Mouse (Mus musculus): ENCODE results near the gene Tbxas1. TPM values are rescaled to one million over a fixed set of nuclear protein-coding genes. Genes with fewer than 3 reads are reported as not detected.

Tbxas1 gene
- polyA plus RNA-seq, 1 experiment from 2014 or later: 1.1 TPM

DNA sequence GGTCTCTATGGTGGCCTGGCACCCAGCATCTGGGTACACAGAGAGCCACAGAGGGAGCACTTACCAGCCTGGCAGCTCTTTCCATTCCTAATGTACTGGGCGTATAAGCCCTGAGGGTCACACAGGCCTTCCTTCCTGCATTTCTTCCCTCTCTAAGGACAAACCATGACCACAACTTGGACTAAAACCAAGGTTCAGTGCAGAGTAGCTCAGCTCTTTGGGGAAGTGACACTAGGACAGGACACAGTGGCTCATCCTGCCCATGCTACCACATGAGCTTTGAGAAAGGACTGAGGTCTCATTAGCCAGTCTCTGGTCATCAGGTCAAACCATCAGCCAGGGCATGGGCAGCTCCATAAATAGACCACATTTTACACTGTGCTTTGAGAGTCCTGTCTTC lies 65.8 kb downstream of the Tbxas1 start:
- Histone ChIP-seq H3K4me3 (no peak overlapping the region), H3K27ac (no peak overlapping the region), H3K36me3 (no peaks in the 10 kb centered on the region), H3K4me1 (no peaks in the 10 kb centered on the region), H3K27me3 (ENCODE audit: low read depth, poor library complexity, severe bottlenecking) (no peaks in the 10 kb centered on the region), H3K9me3 (replicated peaks) (no peaks in the 10 kb centered on the region)
- no peak for DNase-seq (ENCODE audit: low spot score)
- 93% methylated on average over 1 of the region's 1 CpGs for WGBS

DNA sequence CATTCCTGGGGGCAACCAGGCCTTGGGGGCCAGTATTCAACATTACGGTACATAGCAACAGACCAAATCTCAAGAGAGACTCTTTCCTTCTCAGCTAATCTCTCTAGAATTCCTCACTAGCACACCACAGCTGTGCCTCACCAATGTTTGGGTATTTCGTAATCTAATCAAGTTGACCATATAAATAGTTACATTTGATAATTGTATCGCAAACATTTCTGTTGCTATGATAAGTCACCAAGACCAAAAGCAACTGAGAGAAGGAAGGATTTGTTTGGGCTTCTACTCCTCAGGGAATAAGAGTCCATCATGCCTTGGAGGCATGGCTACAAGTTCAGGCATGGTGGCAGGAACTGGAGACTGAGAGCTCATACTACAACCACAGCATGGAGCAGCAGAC lies 67.6 kb downstream of the Tbxas1 start:
- WGBS: 98% methylated on average over 3 of the region's 3 CpGs
- no peak for DNase-seq (ENCODE audit: low spot score)
- no peaks in the 10 kb centered on the region for H3K4me1 ChIP-seq

DNA sequence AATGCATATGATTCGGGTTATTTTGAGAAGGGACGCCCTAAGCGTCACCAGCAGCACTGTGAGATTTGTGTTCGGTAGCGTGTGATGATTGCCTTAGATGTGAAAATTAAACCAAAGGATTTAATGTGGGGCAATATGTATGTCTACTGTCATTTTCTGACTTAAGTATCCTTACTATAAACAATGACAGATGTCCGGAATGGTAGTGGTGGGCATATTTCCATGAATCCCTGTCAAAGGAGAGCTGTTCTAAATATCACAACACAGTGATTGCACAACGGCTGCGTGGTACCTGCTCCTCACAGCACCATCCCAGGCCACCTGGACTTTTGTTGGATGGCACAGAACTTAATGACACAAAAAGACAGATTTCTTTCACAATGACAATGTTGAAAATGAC lies 69.2 kb downstream of the Tbxas1 start:
- WGBS: 93% methylated on average over 8 of the region's 8 CpGs
- Histone ChIP-seq H3K4me3 (no peak overlapping the region), H3K9me3 (replicated peaks) (no peaks in the 10 kb centered on the region), H3K27ac (no peak overlapping the region), H3K36me3 (no peaks in the 10 kb centered on the region), H3K4me1 (no peaks in the 10 kb centered on the region), H3K27me3 (ENCODE audit: low read depth, poor library complexity, severe bottlenecking) (no peaks in the 10 kb centered on the region)
- DNase-seq (ENCODE audit: low spot score): no peak

More for the DNA sequence above, 67.6 kb downstream of the Tbxas1 start:
- H3K27me3 ChIP-seq (ENCODE audit: low read depth, poor library complexity, severe bottlenecking): no peaks in the 10 kb centered on the region
- H3K36me3 ChIP-seq: no peaks in the 10 kb centered on the region
- H3K4me3 ChIP-seq: no peak overlapping the region
- no peak overlapping the region for H3K27ac ChIP-seq
- H3K9me3 ChIP-seq (replicated peaks): no peaks in the 10 kb centered on the region

DNA sequence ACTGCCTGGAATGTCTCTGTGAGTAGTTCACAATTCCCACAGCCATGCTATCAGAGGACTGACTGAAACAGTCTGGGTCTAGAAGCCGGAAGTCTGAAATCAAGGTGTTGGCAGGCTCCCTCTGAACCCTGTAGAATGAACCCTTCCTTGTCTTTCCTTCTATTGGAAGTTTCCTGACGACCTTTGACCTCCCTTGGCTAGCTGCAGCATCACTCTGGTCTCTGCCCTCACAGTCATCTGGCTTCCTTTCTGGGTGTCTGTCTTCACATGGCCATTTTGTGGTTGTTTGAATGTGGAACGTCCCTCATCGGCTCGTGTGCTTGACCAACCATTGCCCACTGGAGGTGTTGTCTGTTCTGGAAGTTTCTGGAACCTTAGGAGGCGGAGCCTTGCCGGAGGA lies 69.6 kb downstream of the Tbxas1 start:
- no peaks in the 10 kb centered on the region for H3K27me3 ChIP-seq (ENCODE audit: low read depth, poor library complexity, severe bottlenecking)
- H3K27ac ChIP-seq: no peak overlapping the region
- H3K4me3 ChIP-seq: no peak overlapping the region
- 95% methylated on average over 7 of the region's 7 CpGs for WGBS
- peaks cover 3% of the 10 kb centered on the region for H3K4me1 ChIP-seq
- no peak for DNase-seq (ENCODE audit: low spot score)
- H3K36me3 ChIP-seq: no peaks in the 10 kb centered on the region
- no peaks in the 10 kb centered on the region for H3K9me3 ChIP-seq (replicated peaks)

DNA sequence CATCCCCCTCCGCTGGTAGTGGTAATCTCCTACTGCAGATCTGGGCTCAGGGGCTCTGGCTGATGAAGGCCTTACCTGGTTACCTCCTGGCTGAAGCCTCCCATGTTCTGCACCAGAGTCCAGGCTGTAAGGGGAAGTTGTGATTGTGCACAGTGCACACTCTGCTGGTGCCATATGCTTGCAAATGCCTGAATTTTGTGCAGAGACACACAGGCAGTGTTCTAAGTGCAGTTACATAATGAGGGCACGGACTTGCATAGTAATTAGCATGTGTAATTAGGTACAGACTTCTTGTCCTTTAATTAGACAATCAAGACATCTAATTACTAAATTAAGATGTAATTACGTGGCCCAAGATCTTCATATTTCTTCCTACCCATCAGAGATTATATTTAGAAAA lies 70.5 kb downstream of the Tbxas1 start:
- Histone ChIP-seq H3K27me3 (ENCODE audit: low read depth, poor library complexity, severe bottlenecking) (no peaks in the 10 kb centered on the region), H3K4me3 (no peak overlapping the region), H3K36me3 (no peaks in the 10 kb centered on the region), H3K9me3 (replicated peaks) (no peaks in the 10 kb centered on the region), H3K27ac (no peak overlapping the region), H3K4me1 (peaks cover 9% of the 10 kb centered on the region)
- WGBS: 80% methylated on average over 3 of the region's 3 CpGs
- no peak for DNase-seq (ENCODE audit: low spot score)

DNA sequence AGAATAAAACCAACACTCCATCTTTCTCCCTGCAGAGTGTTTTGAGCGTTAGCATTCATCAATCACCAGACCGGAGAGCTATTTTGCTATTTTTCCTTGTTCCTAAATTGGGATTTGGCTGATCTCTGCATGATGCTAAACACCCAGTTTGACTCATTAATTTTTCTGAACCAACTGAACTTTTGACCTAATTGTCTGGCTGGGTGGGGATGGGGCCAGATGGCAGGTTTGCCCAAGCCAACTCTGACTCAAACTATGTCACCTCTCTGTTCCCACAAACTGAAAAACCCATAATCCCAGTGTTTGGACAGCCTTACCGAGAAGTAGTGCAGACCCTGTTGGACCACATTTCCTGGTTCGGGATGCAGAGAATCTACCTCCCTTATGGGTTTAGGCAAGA lies 72.1 kb downstream of the Tbxas1 start:
- no peak overlapping the region for H3K4me3 ChIP-seq
- no peaks in the 10 kb centered on the region for H3K36me3 ChIP-seq
- no peak for DNase-seq (ENCODE audit: low spot score)
- 91% methylated on average over 4 of the region's 4 CpGs for WGBS
- no peaks in the 10 kb centered on the region for H3K9me3 ChIP-seq (replicated peaks)
- H3K27me3 ChIP-seq (ENCODE audit: low read depth, poor library complexity, severe bottlenecking): no peaks in the 10 kb centered on the region
- no peak overlapping the region for H3K27ac ChIP-seq
- H3K4me1 ChIP-seq: peaks cover 9% of the 10 kb centered on the region

DNA sequence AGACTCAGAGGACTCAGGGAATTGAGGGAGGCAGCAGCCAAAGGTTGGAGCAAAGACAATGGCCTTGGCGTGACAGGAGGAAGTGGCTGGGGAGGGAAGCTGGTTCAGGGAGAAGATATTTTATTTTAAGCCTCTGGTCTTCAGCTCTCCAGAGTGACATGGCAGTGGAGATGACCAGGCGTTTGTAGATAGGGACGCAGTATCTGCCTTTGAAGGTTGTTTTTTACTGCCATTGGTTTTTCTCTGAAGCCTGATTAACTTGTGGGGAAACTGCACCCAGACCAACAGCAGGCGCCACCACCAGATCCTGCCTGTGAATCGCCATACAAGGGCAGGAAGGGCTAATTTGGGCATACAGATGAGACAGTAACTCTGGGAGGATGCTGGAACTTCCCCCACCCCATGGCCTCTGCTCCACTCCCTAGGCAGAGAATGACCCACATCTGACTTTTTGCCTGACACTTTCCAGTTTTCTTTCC lies 74.5 kb downstream of the Tbxas1 start:
- H3K4me1 ChIP-seq: peaks cover 9% of the 10 kb centered on the region
- no peaks in the 10 kb centered on the region for H3K36me3 ChIP-seq
- H3K27me3 ChIP-seq (ENCODE audit: low read depth, poor library complexity, severe bottlenecking): no peaks in the 10 kb centered on the region
- H3K27ac ChIP-seq: no peak overlapping the region
- DNase-seq (ENCODE audit: low spot score): no peak
- H3K4me3 ChIP-seq: no peak overlapping the region
- 29% methylated on average over 5 of the region's 5 CpGs for WGBS
- no peaks in the 10 kb centered on the region for H3K9me3 ChIP-seq (replicated peaks)

DNA sequence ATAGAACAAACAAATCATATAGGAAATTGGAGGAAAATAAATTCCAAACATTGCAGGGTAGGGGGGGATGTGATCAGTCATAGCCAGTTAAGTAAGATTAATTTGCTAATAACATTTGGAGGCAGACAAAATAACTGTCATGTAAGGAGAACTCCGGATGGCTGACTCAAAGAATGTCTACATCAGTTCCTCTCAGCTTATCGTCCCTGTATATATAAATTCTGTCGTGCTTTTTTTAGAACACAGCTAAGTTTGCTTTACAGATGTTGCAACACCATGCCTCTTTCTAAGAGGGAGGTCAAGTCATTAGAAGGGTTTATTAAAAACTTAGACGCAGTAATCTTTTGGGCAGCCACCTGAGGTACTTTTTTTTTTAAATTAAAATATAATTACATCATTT lies 75.1 kb downstream of the Tbxas1 start:
- WGBS: 68% methylated on average over 4 of the region's 4 CpGs
- Histone ChIP-seq H3K4me3 (no peak overlapping the region), H3K36me3 (no peaks in the 10 kb centered on the region), H3K4me1 (peaks cover 9% of the 10 kb centered on the region), H3K9me3 (replicated peaks) (no peaks in the 10 kb centered on the region), H3K27ac (no peak overlapping the region), H3K27me3 (ENCODE audit: low read depth, poor library complexity, severe bottlenecking) (no peaks in the 10 kb centered on the region)
- no peak for DNase-seq (ENCODE audit: low spot score)

DNA sequence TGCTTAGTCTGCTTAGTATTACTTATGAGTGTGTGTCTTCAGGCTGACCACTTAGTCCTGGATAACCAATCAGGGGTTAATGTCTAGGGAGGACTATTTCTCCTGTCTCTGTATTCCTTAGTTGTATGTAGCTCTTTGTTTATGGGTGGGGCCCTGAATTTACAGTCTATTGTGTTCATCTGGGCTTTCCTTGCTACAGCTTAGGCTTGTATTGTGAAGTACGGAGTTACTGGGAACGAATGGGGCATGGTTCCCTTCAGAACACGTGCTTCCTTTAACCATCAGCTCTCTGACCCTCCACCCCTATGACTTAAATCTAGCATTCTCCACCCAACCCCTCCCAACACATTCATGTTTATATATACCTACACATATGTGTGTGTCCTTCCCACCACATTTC lies 75.6 kb downstream of the Tbxas1 start:
- Histone ChIP-seq H3K27ac (no peak overlapping the region), H3K36me3 (no peaks in the 10 kb centered on the region), H3K9me3 (replicated peaks) (no peaks in the 10 kb centered on the region), H3K27me3 (ENCODE audit: low read depth, poor library complexity, severe bottlenecking) (no peaks in the 10 kb centered on the region), H3K4me1 (peaks cover 9% of the 10 kb centered on the region), H3K4me3 (no peak overlapping the region)
- DNase-seq (ENCODE audit: low spot score): no peak
- WGBS: 80% methylated on average over 3 of the region's 3 CpGs

DNA sequence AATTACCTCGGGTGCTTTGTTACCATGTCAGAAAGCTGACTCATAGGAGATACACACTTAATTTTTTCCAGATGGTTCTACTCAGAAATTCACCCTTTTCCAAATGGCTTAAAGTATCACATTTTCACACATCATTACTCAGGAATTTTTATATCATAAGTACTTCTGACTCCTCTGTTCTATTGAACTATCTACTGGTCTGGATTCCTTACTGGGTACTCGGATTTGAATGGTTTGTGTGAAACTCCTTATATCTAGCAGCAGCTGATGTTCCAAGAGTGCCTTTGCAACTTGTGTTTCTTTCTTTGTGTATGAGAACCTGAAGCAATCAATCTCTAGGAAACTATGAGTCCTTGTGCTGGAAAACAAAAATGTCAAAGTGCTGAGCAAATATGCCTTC lies 81.4 kb downstream of the Tbxas1 start:
- H3K27me3 ChIP-seq (ENCODE audit: low read depth, poor library complexity, severe bottlenecking): no peaks in the 10 kb centered on the region
- H3K9me3 ChIP-seq (replicated peaks): no peaks in the 10 kb centered on the region
- no peak overlapping the region for H3K4me3 ChIP-seq
- H3K36me3 ChIP-seq: no peaks in the 10 kb centered on the region
- WGBS: 77% methylated on average over 2 of the region's 2 CpGs
- peaks cover 5% of the 10 kb centered on the region; the same call in 1 of the 2 replicates for H3K4me1 ChIP-seq
- no peak overlapping the region for H3K27ac ChIP-seq
- DNase-seq (ENCODE audit: low spot score): no peak

DNA sequence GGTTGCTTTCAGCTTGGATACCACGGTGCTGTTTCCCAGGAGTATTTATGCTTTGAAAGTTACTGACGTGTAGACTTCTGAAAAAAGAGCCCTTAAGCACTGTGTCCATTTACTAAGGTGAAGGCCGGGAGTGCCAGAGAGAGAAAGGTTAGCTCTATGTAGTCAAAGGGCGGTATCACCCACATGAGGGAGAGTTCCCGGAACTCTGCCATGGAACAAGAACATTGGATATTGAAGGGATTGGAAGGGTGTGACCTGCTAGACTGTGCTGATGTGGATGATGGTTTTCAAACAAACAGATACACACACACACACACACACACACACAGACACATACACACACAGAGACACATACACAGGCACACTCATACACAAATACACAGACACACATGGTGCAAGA lies 82.0 kb downstream of the Tbxas1 start:
- no peaks in the 10 kb centered on the region for H3K9me3 ChIP-seq (replicated peaks)
- H3K36me3 ChIP-seq: no peaks in the 10 kb centered on the region
- no peak for DNase-seq (ENCODE audit: low spot score)
- no peaks in the 10 kb centered on the region for H3K27me3 ChIP-seq (ENCODE audit: low read depth, poor library complexity, severe bottlenecking)
- peaks cover 5% of the 10 kb centered on the region; the same call in 1 of the 2 replicates for H3K4me1 ChIP-seq
- H3K27ac ChIP-seq: no peak overlapping the region
- no peak overlapping the region for H3K4me3 ChIP-seq
- 84% methylated on average over 5 of the region's 5 CpGs for WGBS

DNA sequence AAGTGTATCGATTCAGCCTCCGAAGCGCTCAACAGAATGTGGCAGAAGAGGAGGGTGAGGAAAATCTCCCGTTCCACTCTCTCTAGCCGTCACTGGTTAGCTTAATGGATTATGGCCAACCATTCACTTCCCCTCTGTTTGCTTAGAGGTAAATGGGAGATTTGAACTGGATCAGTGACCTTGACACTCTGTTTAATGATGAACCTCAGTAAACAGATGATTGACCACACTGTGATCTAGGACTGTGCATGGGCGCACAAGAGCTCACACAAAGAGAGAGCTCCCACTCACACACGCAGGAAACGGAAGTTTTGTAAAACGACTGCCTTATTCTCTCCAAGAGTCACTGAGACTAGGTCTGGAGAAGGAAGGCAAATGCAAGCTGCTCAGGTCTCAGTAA lies 84.3 kb downstream of the Tbxas1 start:
- 93% methylated on average over 9 of the region's 9 CpGs for WGBS
- peaks cover 5% of the 10 kb centered on the region; the same call in 1 of the 2 replicates for H3K4me1 ChIP-seq

DNA sequence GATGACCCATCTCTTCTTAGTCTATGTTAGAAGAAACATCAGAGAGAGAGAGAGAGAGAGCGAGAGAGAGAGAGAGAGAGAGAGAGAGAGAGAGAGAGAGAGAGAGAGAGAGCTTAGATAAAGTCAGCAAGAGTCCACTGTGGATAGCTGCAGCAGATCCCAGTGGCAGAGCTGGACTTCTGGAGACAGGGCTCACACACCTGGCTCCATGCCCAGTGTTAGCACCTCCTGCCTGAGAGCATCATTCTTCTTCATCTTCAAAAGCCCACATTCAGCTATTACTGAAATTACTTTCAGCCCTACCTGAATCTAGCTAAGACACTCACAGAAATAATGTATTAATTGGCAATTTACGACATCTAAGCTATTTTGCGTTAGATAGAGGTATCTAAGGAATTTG lies 85.2 kb downstream of the Tbxas1 start:
- no peaks in the 10 kb centered on the region for H3K27me3 ChIP-seq (ENCODE audit: low read depth, poor library complexity, severe bottlenecking)
- DNase-seq (ENCODE audit: low spot score): no peak
- WGBS: 88% methylated on average over 3 of the region's 3 CpGs
- H3K4me1 ChIP-seq: peaks cover 5% of the 10 kb centered on the region; the same call in 1 of the 2 replicates
- H3K4me3 ChIP-seq: no peak overlapping the region
- H3K27ac ChIP-seq: no peak overlapping the region
- H3K36me3 ChIP-seq: no peaks in the 10 kb centered on the region
- no peaks in the 10 kb centered on the region for H3K9me3 ChIP-seq (replicated peaks)

More for the DNA sequence above, 84.3 kb downstream of the Tbxas1 start:
- no peak for DNase-seq (ENCODE audit: low spot score)
- H3K27ac ChIP-seq: no peak overlapping the region
- H3K36me3 ChIP-seq: no peaks in the 10 kb centered on the region
- H3K9me3 ChIP-seq (replicated peaks): no peaks in the 10 kb centered on the region
- no peaks in the 10 kb centered on the region for H3K27me3 ChIP-seq (ENCODE audit: low read depth, poor library complexity, severe bottlenecking)
- no peak overlapping the region for H3K4me3 ChIP-seq

DNA sequence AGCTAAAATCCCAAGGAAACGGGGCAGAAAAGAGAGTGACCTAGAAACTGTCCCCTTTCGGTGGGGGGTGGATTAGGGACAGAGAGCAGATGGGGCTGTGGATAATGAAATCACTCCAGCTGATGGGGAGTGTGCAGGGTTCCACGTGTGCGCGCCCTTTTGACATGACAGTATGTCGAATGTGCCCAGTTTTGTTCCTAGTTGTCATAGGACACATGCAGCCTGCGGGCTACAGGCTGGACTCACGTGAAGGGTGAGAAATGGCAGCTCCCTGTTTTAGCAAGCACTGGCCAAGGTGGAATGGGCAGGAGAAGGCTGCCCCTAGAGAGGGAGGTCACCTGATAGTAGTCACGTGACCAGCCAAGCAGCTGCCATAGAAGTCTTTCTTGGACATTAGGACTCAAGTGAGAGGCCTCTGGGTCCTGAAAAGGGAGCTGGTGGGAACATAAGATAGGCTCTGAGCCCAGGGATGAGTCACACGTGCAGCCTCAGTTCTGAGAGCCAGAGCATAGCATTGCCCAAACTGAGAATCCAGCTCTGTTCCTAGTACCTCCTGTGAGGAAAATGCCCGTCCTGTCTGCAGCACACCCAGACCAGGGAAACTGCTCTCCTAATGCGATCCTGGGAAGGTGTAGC lies 85.7 kb downstream of the Tbxas1 start:
- H3K27me3 ChIP-seq (ENCODE audit: low read depth, poor library complexity, severe bottlenecking): no peaks in the 10 kb centered on the region
- 78% methylated on average over 12 of the region's 12 CpGs for WGBS
- no peaks in the 10 kb centered on the region for H3K9me3 ChIP-seq (replicated peaks)
- no peaks in the 10 kb centered on the region for H3K36me3 ChIP-seq
- H3K27ac ChIP-seq: no peak overlapping the region
- peaks cover 5% of the 10 kb centered on the region; the same call in 1 of the 2 replicates for H3K4me1 ChIP-seq
- DNase-seq (ENCODE audit: low spot score): no peak
- H3K4me3 ChIP-seq: no peak overlapping the region

All from limb, embryonic 10.5 days (tissue).